17 mouse cellular contexts compared by ENCODE assay signal in genomic region chr7:100137038-100137437, GRCm38 (mm10). TPM values are rescaled to one million over a fixed set of nuclear protein-coding genes. Genes with fewer than 3 reads are reported as not detected.
DNase-seq lines count a peak whose midpoint lies in the region; ATAC-seq and TF ChIP-seq lines count a peak whose summit lies in the region.
"Had no signal": no experiment of that assay in that cellular context is flagged by ENCODE, and none has a peak within 500 bp of the region (broad histone marks: within the 10 kb centered on the region; RNA-seq: fewer than 3 reads in every experiment).

No protein-coding gene starts in this region.

- H3K9ac ChIP-seq in heart, embryonic 12.5 days = no peak overlapping the region
- no peak overlapping the region for H3K9ac ChIP-seq in kidney, embryonic 16.5 days (replicated peaks; ENCODE audit: low read length)
- no peak overlapping the region for H3K9ac ChIP-seq in hindbrain, postnatal 0 days (replicated peaks; ENCODE audit: low read length)
- H3K9ac ChIP-seq: embryonic facial prominence, embryonic 12.5 days; limb, embryonic 13.5 days; midbrain, embryonic 15.5 days had no signal

- no peaks in the 10 kb centered on the region for H3K9me3 ChIP-seq in heart, embryonic 12.5 days (replicated peaks)
- H3K9me3 ChIP-seq in kidney, embryonic 16.5 days (ENCODE audit: low read length) = no peaks in the 10 kb centered on the region
- H3K9me3 ChIP-seq in hindbrain, embryonic 10.5 days = no peaks in the 10 kb centered on the region
- H3K9me3 ChIP-seq in hindbrain, postnatal 0 days (ENCODE audit: low read length) = no peaks in the 10 kb centered on the region
- H3K9me3 ChIP-seq: embryonic facial prominence, embryonic 12.5 days; forebrain, embryonic 10.5 days; limb, embryonic 13.5 days; midbrain, embryonic 15.5 days had no signal

- no peak overlapping the region for H3K4me2 ChIP-seq in heart, embryonic 12.5 days
- H3K4me2 ChIP-seq in kidney, embryonic 16.5 days (replicated peaks; ENCODE audit: low read depth, low read length) = no peak overlapping the region
- H3K4me2 ChIP-seq in hindbrain, postnatal 0 days (ENCODE audit: low read depth, low read length) = no peak overlapping the region
- H3K4me2 ChIP-seq: embryonic facial prominence, embryonic 12.5 days; limb, embryonic 13.5 days; midbrain, embryonic 15.5 days had no signal

- no peaks in the 10 kb centered on the region for H3K4me1 ChIP-seq in heart, embryonic 12.5 days (replicated peaks)
- no peaks in the 10 kb centered on the region for H3K4me1 ChIP-seq in kidney, embryonic 16.5 days (ENCODE audit: insufficient read depth, low read length)
- H3K4me1 ChIP-seq in hindbrain, embryonic 10.5 days (replicated peaks) = peaks cover 3% of the 10 kb centered on the region; the same call in 1 of the 2 replicates
- no peaks in the 10 kb centered on the region for H3K4me1 ChIP-seq in hindbrain, postnatal 0 days (ENCODE audit: insufficient read depth, low read length)
- H3K4me1 ChIP-seq: embryonic facial prominence, embryonic 12.5 days; limb, embryonic 13.5 days; midbrain, embryonic 15.5 days had no signal

- no peaks in the 10 kb centered on the region for H3K36me3 ChIP-seq in heart, embryonic 12.5 days
- no peaks in the 10 kb centered on the region for H3K36me3 ChIP-seq in kidney, embryonic 16.5 days (ENCODE audit: insufficient read depth, low read length)
- H3K36me3 ChIP-seq in hindbrain, embryonic 10.5 days = no peaks in the 10 kb centered on the region
- H3K36me3 ChIP-seq in hindbrain, postnatal 0 days (ENCODE audit: insufficient read depth, low read length) = no peaks in the 10 kb centered on the region
- H3K36me3 ChIP-seq: embryonic facial prominence, embryonic 12.5 days; forebrain, embryonic 10.5 days; limb, embryonic 13.5 days; midbrain, embryonic 15.5 days had no signal

- TF ChIP-seq CTCF in hindbrain, postnatal 0 days (IDR thresholded peaks at IDR 0.05; ENCODE audit: low read depth) = no peak

- peak; percentile 28 for DNase-seq in heart, adult 8-10 months (ENCODE audit: low spot score)
- DNase-seq in 416B (ENCODE audit: low read depth) = peak; percentile 64
- DNase-seq in adrenal gland, postnatal 25 days = peak; percentile 14
- no peak for DNase-seq in hindbrain, embryonic 10.5 days (ENCODE audit: low spot score)
- no peak for DNase-seq in left cerebral cortex, adult 18-20 months (ENCODE audit: low spot score in 2 of 2)
- DNase-seq in hindbrain, postnatal 0 days (ENCODE audit: low spot score) = no peak
- DNase-seq: cerebellum, adult 9-10 months; layer of hippocampus, postnatal 36 days; right cerebral cortex, postnatal 4 days had no signal

- no peak for ATAC-seq in heart, embryonic 12.5 days (ENCODE audit: insufficient number of reproducible peaks, low FRiP score)
- 0 out of 2 replicates have a peak, but pooled peaks have one; percentile 42 for ATAC-seq in kidney, embryonic 16.5 days (ENCODE audit: low FRiP score, low TSS enrichment)
- ATAC-seq in hindbrain, postnatal 0 days = no peak
- ATAC-seq: CD4-positive, CD25-positive, alpha-beta regulatory T cell, adult 4 months; midbrain, embryonic 15.5 days had no signal

- H3K27ac ChIP-seq in heart, embryonic 12.5 days (ENCODE audit: poor library complexity, severe bottlenecking) = no peak overlapping the region
- no peak overlapping the region for H3K27ac ChIP-seq in kidney, embryonic 16.5 days (ENCODE audit: low read length)
- H3K27ac ChIP-seq in hindbrain, embryonic 10.5 days = no peak overlapping the region
- H3K27ac ChIP-seq in hindbrain, postnatal 0 days = no peak overlapping the region
- H3K27ac ChIP-seq: embryonic facial prominence, embryonic 12.5 days; forebrain, embryonic 10.5 days; kidney, postnatal 0 days; limb, embryonic 13.5 days; midbrain, embryonic 15.5 days had no signal

- no peak overlapping the region for H3K4me3 ChIP-seq in heart, embryonic 12.5 days
- no peak overlapping the region for H3K4me3 ChIP-seq in kidney, embryonic 16.5 days (ENCODE audit: low read length)
- no peak overlapping the region for H3K4me3 ChIP-seq in hindbrain, embryonic 10.5 days
- H3K4me3 ChIP-seq in hindbrain, postnatal 0 days (ENCODE audit: low read length) = no peak overlapping the region
- H3K4me3 ChIP-seq: embryonic facial prominence, embryonic 12.5 days; forebrain, embryonic 10.5 days; limb, embryonic 13.5 days; midbrain, embryonic 15.5 days had no signal

- H3K27me3 ChIP-seq in heart, embryonic 12.5 days (replicated peaks) = no peaks in the 10 kb centered on the region
- H3K27me3 ChIP-seq in kidney, embryonic 16.5 days (ENCODE audit: insufficient read depth, low read length) = no peaks in the 10 kb centered on the region
- H3K27me3 ChIP-seq in hindbrain, embryonic 10.5 days (ENCODE audit: insufficient read depth, poor library complexity, severe bottlenecking) = no peaks in the 10 kb centered on the region
- H3K27me3 ChIP-seq in hindbrain, postnatal 0 days (ENCODE audit: insufficient read depth, low read length) = no peaks in the 10 kb centered on the region
- H3K27me3 ChIP-seq: embryonic facial prominence, embryonic 12.5 days; limb, embryonic 13.5 days; midbrain, embryonic 15.5 days had no signal

- 61% methylated on average over 9 of the region's 9 CpGs for WGBS in heart, embryonic 12.5 days
- WGBS in kidney, embryonic 16.5 days = 79% methylated on average over 9 of the region's 9 CpGs
- 83% methylated on average over 9 of the region's 9 CpGs for WGBS in hindbrain, embryonic 10.5 days
- WGBS in hindbrain, postnatal 0 days = 79% methylated on average over 9 of the region's 9 CpGs

RNA-seq across cellular contexts. Expression of gene Pold3, which starts 15.7 kb away (rescaled TPM):
- 1 to 10 TPM; 7.5 to 9.4 (median 8.9) TPM for total RNA-seq in heart, adult 8-10 months (2022)
- 42.6 and 44.0 TPM in 2 replicates for polyA plus RNA-seq in heart, embryonic 12.5 days (2016; fragmentation: Nextera tagmentation; extraction: Ambion mirVana)
- 25.6 and 33.6 TPM in 2 replicates for total RNA-seq in adrenal gland, postnatal 25 days (2021)
- 63.9 and 64.6 TPM in 2 replicates for polyA plus RNA-seq in kidney, embryonic 16.5 days (2015; fragmentation: Nextera tagmentation; extraction: Ambion mirVana)
- polyA plus RNA-seq in hindbrain, embryonic 10.5 days (2016; fragmentation: Nextera tagmentation; extraction: Ambion mirVana) = 70.7 and 107 TPM in 2 replicates
- 10 to 100 TPM; 33.4 to 38.0 TPM for total RNA-seq in left cerebral cortex, adult 18-20 months (2021)
- 20.4 and 29.4 TPM in 2 replicates for total RNA-seq in hindbrain, postnatal 0 days (2014; rRNA removed)
- 38.6 and 41.0 TPM in 2 replicates for polyA plus RNA-seq in hindbrain, postnatal 0 days (2015; fragmentation: Nextera tagmentation; extraction: Ambion mirVana)

RNA-seq across cellular contexts. Expression of gene Lipt2, which starts 22.0 kb away (rescaled TPM):
- total RNA-seq in heart, adult 8-10 months (2022) = 1 to 10 TPM; 4.4 to 6.3 (median 5.4) TPM
- polyA plus RNA-seq in heart, embryonic 12.5 days (2016; fragmentation: Nextera tagmentation; extraction: Ambion mirVana) = 12.1 and 12.9 TPM in 2 replicates
- 6.1 and 6.2 TPM in 2 replicates for total RNA-seq in adrenal gland, postnatal 25 days (2021)
- 19.6 and 21.7 TPM in 2 replicates for polyA plus RNA-seq in kidney, embryonic 16.5 days (2015; fragmentation: Nextera tagmentation; extraction: Ambion mirVana)
- 25.3 and 26.9 TPM in 2 replicates for polyA plus RNA-seq in hindbrain, embryonic 10.5 days (2016; fragmentation: Nextera tagmentation; extraction: Ambion mirVana)
- 1 to 10 TPM; 4.7 to 5.4 TPM for total RNA-seq in left cerebral cortex, adult 18-20 months (2021)
- 13.8 and 20.1 TPM in 2 replicates for total RNA-seq in hindbrain, postnatal 0 days (2014; rRNA removed)
- polyA plus RNA-seq in hindbrain, postnatal 0 days (2015; fragmentation: Nextera tagmentation; extraction: Ambion mirVana) = 19.2 and 19.5 TPM in 2 replicates
- polyA plus RNA-seq: CD4-positive, CD25-positive, alpha-beta regulatory T cell, adult 4 months had no signal

RNA-seq across cellular contexts. Expression of gene Kcne3, which starts 39.3 kb away (rescaled TPM):
- 1 to 10 TPM in 1 of 4 experiments, under 1 TPM in 3; 0.28 to 1.5 (median 0.66) TPM for total RNA-seq in heart, adult 8-10 months (2022)
- 8.0 and 10.0 TPM in 2 replicates for polyA plus RNA-seq in heart, embryonic 12.5 days (2016; fragmentation: Nextera tagmentation; extraction: Ambion mirVana)
- 0.85 and 1.3 TPM in 2 replicates for total RNA-seq in adrenal gland, postnatal 25 days (2021)
- polyA plus RNA-seq in kidney, embryonic 16.5 days (2015; fragmentation: Nextera tagmentation; extraction: Ambion mirVana) = 3.0 and 4.2 TPM in 2 replicates
- 5.3 and 7.1 TPM in 2 replicates for polyA plus RNA-seq in hindbrain, embryonic 10.5 days (2016; fragmentation: Nextera tagmentation; extraction: Ambion mirVana)
- under 1 TPM in 1 of 2 experiments, not detected in 1; 0.37 TPM for total RNA-seq in left cerebral cortex, adult 18-20 months (2021)
- 0.47 TPM in 1 of 2 replicates, not detected in the other for total RNA-seq in hindbrain, postnatal 0 days (2014; rRNA removed)
- 0.25 and 0.33 TPM in 2 replicates for polyA plus RNA-seq in hindbrain, postnatal 0 days (2015; fragmentation: Nextera tagmentation; extraction: Ambion mirVana)
- total RNA-seq: layer of hippocampus, postnatal 36 days had no signal
- polyA plus RNA-seq: CD4-positive, CD25-positive, alpha-beta regulatory T cell, adult 4 months had no signal

Comparison
In these comparisons a context has a peak if more than half of its experiments do, and no peak if none do; other contexts are left out.
1. DNase-seq: peak in heart, adult 8-10 months (single experiment), 416B (single experiment) and adrenal gland, postnatal 25 days (single experiment); none in hindbrain, embryonic 10.5 days (single experiment), left cerebral cortex, adult 18-20 months (0 of 2) and hindbrain, postnatal 0 days (single experiment).